ENCODE assay signal across 9 mouse cellular contexts in genomic region chr14:34616821-34617220, GRCm38 (mm10). TPM values are rescaled to one million over a fixed set of nuclear protein-coding genes. Genes with fewer than 3 reads are reported as not detected.
DNase-seq lines count a peak whose midpoint lies in the region; ATAC-seq and TF ChIP-seq lines count a peak whose summit lies in the region.
"Had no signal": no experiment of that assay in that cellular context is flagged by ENCODE, and none has a peak within 500 bp of the region (broad histone marks: within the 10 kb centered on the region; RNA-seq: fewer than 3 reads in every experiment).

No protein-coding gene starts in this region.

- no peak overlapping the region for H3K4me3 ChIP-seq in cerebellum, adult 2 months (replicated peaks; ENCODE audit: insufficient read depth, low read depth, low read length)
- no peak overlapping the region for H3K4me3 ChIP-seq in hindbrain, embryonic 10.5 days
- no peak overlapping the region for H3K4me3 ChIP-seq in lung, embryonic 15.5 days
- no peak overlapping the region for H3K4me3 ChIP-seq in thymus, adult 2 months (ENCODE audit: control insufficient read depth, insufficient read depth, low read length)
- H3K4me3 ChIP-seq: megakaryocyte, embryonic 14.5 days had no signal

- no peak overlapping the region for H3K4me2 ChIP-seq in lung, embryonic 15.5 days

- ATAC-seq in frontal cortex, adult (ENCODE audit: low TSS enrichment) = peak; percentile 98
- ATAC-seq in lung, embryonic 15.5 days (ENCODE audit: borderline replicate concordance, extremely low read depth, low FRiP score, low TSS enrichment) = peak; percentile 41; the same call in 1 of the 2 replicates

- no peak for TF ChIP-seq POLR2A in cerebellum, adult 2 months (IDR thresholded peaks at IDR 0.05; ENCODE audit: borderline replicate concordance, insufficient read depth, low read length)
- TF ChIP-seq POLR2A in thymus, adult 2 months (IDR thresholded peaks at IDR 0.05; ENCODE audit: control insufficient read depth, extremely low read depth, insufficient read depth, low read length, poor library complexity) = no peak

- H3K27ac ChIP-seq in cerebellum, adult 2 months (ENCODE audit: insufficient read depth, low read length) = no peak overlapping the region
- no peak overlapping the region for H3K27ac ChIP-seq in hindbrain, embryonic 10.5 days
- no peak overlapping the region for H3K27ac ChIP-seq in lung, embryonic 15.5 days
- H3K27ac ChIP-seq in thymus, adult 2 months (ENCODE audit: control insufficient read depth, insufficient read depth, low read length) = no peak overlapping the region

- H3K9ac ChIP-seq in lung, embryonic 15.5 days = no peak overlapping the region

- TF ChIP-seq CTCF in cerebellum, adult 2 months (IDR thresholded peaks at IDR 0.05; ENCODE audit: borderline replicate concordance, insufficient read depth, low read depth, low read length) = peak; percentile 98
- peak; percentile 98 for TF ChIP-seq CTCF in thymus, adult 2 months (IDR thresholded peaks at IDR 0.05; ENCODE audit: borderline replicate concordance, control insufficient read depth, extremely low read depth, insufficient read depth, low read length, poor library complexity)

- no peaks in the 10 kb centered on the region for H3K36me3 ChIP-seq in hindbrain, embryonic 10.5 days
- no peaks in the 10 kb centered on the region for H3K36me3 ChIP-seq in lung, embryonic 15.5 days
- no peaks in the 10 kb centered on the region for H3K36me3 ChIP-seq in thymus, adult 2 months (ENCODE audit: control insufficient read depth, insufficient read depth, low read length)

- no peaks in the 10 kb centered on the region for H3K9me3 ChIP-seq in hindbrain, embryonic 10.5 days
- H3K9me3 ChIP-seq in lung, embryonic 15.5 days = no peaks in the 10 kb centered on the region
- H3K9me3 ChIP-seq: megakaryocyte, embryonic 14.5 days had no signal

- no peaks in the 10 kb centered on the region for H3K4me1 ChIP-seq in cerebellum, adult 2 months (ENCODE audit: control insufficient read depth, insufficient read depth, low read length)
- peaks cover 12% of the 10 kb centered on the region for H3K4me1 ChIP-seq in hindbrain, embryonic 10.5 days (replicated peaks)
- peaks cover 7% of the 10 kb centered on the region; the same call in 1 of the 2 replicates for H3K4me1 ChIP-seq in lung, embryonic 15.5 days
- H3K4me1 ChIP-seq in thymus, adult 2 months (replicated peaks; ENCODE audit: control insufficient read depth, insufficient read depth, low read length) = peaks cover 9% of the 10 kb centered on the region

- no peaks in the 10 kb centered on the region for H3K27me3 ChIP-seq in cerebellum, adult 2 months (ENCODE audit: control insufficient read depth, insufficient read depth, low read length)
- peaks cover 52% of the 10 kb centered on the region for H3K27me3 ChIP-seq in hindbrain, embryonic 10.5 days (ENCODE audit: insufficient read depth, poor library complexity, severe bottlenecking)
- peaks cover 25% of the 10 kb centered on the region for H3K27me3 ChIP-seq in lung, embryonic 15.5 days
- H3K27me3 ChIP-seq in thymus, adult 2 months (ENCODE audit: control insufficient read depth, insufficient read depth, low read length) = no peaks in the 10 kb centered on the region

- DNase-seq in MEL-GATA-1-ER (ENCODE audit: extremely low read depth, low read depth) = peak; percentile 70
- DNase-seq in cerebellum, adult 2 months = peak; percentile 80 to 85
- peak; percentile 85 for DNase-seq in hindbrain, embryonic 10.5 days (ENCODE audit: low spot score)
- peak; percentile 68 to 82 for DNase-seq in layer of hippocampus, adult 8-10 months (ENCODE audit: low spot score in 2 of 2)
- DNase-seq in ovary, postnatal 10 days (ENCODE audit: low spot score) = peak; percentile 45
- DNase-seq in thymus, adult 2 months = peak; percentile 92

- WGBS in cerebellum, adult 2 months = 2% methylated on average over 8 of the region's 8 CpGs
- 2% methylated on average over 8 of the region's 8 CpGs for WGBS in hindbrain, embryonic 10.5 days
- WGBS in lung, embryonic 15.5 days = 3% methylated on average over 8 of the region's 8 CpGs
- WGBS in thymus, adult 2 months = 3% methylated on average over 8 of the region's 8 CpGs

RNA-seq across cellular contexts. Expression of gene Opn4, which starts 16.9 kb away (rescaled TPM):
- polyA plus RNA-seq in cerebellum, adult 2 months (2012; rRNA removed) = 0.17 and 0.33 TPM in 2 replicates
- 0.21 TPM in 1 of 2 replicates, not detected in the other for polyA plus RNA-seq in hindbrain, embryonic 10.5 days (2016; fragmentation: Nextera tagmentation; extraction: Ambion mirVana)
- total RNA-seq in layer of hippocampus, adult 8-10 months (2022) = not detected
- polyA plus RNA-seq in lung, embryonic 15.5 days (2015; fragmentation: Nextera tagmentation; extraction: Ambion mirVana) = 0.15 and 0.29 TPM in 2 replicates
- 0.22 and 1.1 TPM in 2 replicates for polyA plus RNA-seq in thymus, adult 2 months (2012; rRNA removed)

RNA-seq across cellular contexts. Expression of gene Ldb3, which starts 28.3 kb away (rescaled TPM):
- 7.0 TPM in 2 replicates for polyA plus RNA-seq in cerebellum, adult 2 months (2012; rRNA removed)
- polyA plus RNA-seq in hindbrain, embryonic 10.5 days (2016; fragmentation: Nextera tagmentation; extraction: Ambion mirVana) = 0.09 and 0.36 TPM in 2 replicates
- 1 to 10 TPM; 4.1 to 4.8 (median 4.3) TPM for total RNA-seq in layer of hippocampus, adult 8-10 months (2022)
- polyA plus RNA-seq in lung, embryonic 15.5 days (2015; fragmentation: Nextera tagmentation; extraction: Ambion mirVana) = 8.3 and 9.5 TPM in 2 replicates
- polyA plus RNA-seq in thymus, adult 2 months (2012; rRNA removed) = 6.6 and 63.0 TPM in 2 replicates

RNA-seq across cellular contexts. Expression of gene Wapl, which starts 56.9 kb away (rescaled TPM):
- polyA plus RNA-seq in cerebellum, adult 2 months (2012; rRNA removed) = 21.4 and 22.4 TPM in 2 replicates
- 18.7 and 25.6 TPM in 2 replicates for polyA plus RNA-seq in hindbrain, embryonic 10.5 days (2016; fragmentation: Nextera tagmentation; extraction: Ambion mirVana)
- 10 to 100 TPM; 51.3 to 62.1 (median 56.0) TPM for total RNA-seq in layer of hippocampus, adult 8-10 months (2022)
- 24.8 and 25.7 TPM in 2 replicates for polyA plus RNA-seq in lung, embryonic 15.5 days (2015; fragmentation: Nextera tagmentation; extraction: Ambion mirVana)
- polyA plus RNA-seq in thymus, adult 2 months (2012; rRNA removed) = 28.4 and 37.9 TPM in 2 replicates
